ENCODE assay signal across 9 mouse cellular contexts in genomic region chr17:25508860-25509577, GRCm38 (mm10). TPM values are rescaled to one million over a fixed set of nuclear protein-coding genes. Genes with fewer than 3 reads are reported as not detected.
A peak's percentile ranks its signal among the peaks of the same experiment; 100 is the strongest.
DNase-seq lines count a peak whose midpoint lies in the region; ATAC-seq lines count a peak whose summit lies in the region.
"Had no signal": no experiment of that assay in that cellular context is flagged by ENCODE, and none has a peak within 500 bp of the region (broad histone marks: within the 10 kb centered on the region; RNA-seq: fewer than 3 reads in every experiment).

No protein-coding gene starts in this region.

- H3K36me3 ChIP-seq in embryonic facial prominence, embryonic 14.5 days (ENCODE audit: control insufficient read depth, insufficient read depth, low read length) = no peaks in the 10 kb centered on the region
- H3K36me3 ChIP-seq: lung, embryonic 15.5 days had no signal

- ATAC-seq in embryonic facial prominence, embryonic 14.5 days (ENCODE audit: low read depth) = no peak

- DNase-seq in heart, postnatal 14 days = peak; percentile 32 to 51
- no peak for DNase-seq in heart, postnatal 25 days (ENCODE audit: low spot score)
- DNase-seq in A20 (ENCODE audit: low read depth, low spot score) = peak; percentile 70
- DNase-seq in adrenal gland, postnatal 25 days = peak; percentile 46
- peak; percentile 67 for DNase-seq in embryonic facial prominence, embryonic 14.5 days (ENCODE audit: low spot score)
- DNase-seq in layer of hippocampus, adult 8-10 months (ENCODE audit: low spot score in 2 of 2) = peak; percentile 76 to 90
- peak; percentile 59 for DNase-seq in mesoderm, embryonic 11.5 days (ENCODE audit: low read depth, low spot score)
- DNase-seq in thymus, postnatal 4 days = peak; percentile 68

- intact Hi-C loops in heart, postnatal 14 days (cut with DNase I) = loop anchor here (1.0 kb wide), 1 partner anchor 189 kb away; no protein-coding TSS in a partner anchor
- intact Hi-C loops in heart, postnatal 25 days (cut with DNase I) = loop anchor here (2.0 kb wide), 1 partner anchor 190 kb away; no protein-coding TSS in a partner anchor

- no peak overlapping the region for H3K4me2 ChIP-seq in embryonic facial prominence, embryonic 14.5 days (ENCODE audit: low read depth, low read length)
- H3K4me2 ChIP-seq: lung, embryonic 15.5 days had no signal

- no peaks in the 10 kb centered on the region for H3K27me3 ChIP-seq in embryonic facial prominence, embryonic 14.5 days (replicated peaks; ENCODE audit: control insufficient read depth, insufficient read depth, low read length)
- H3K27me3 ChIP-seq: lung, embryonic 15.5 days had no signal

- no peaks in the 10 kb centered on the region for H3K9me3 ChIP-seq in embryonic facial prominence, embryonic 14.5 days (ENCODE audit: control insufficient read depth, low read length)
- H3K9me3 ChIP-seq: lung, embryonic 15.5 days had no signal

- 49% methylated on average over 7 of the region's 7 CpGs for WGBS in embryonic facial prominence, embryonic 14.5 days

- H3K9ac ChIP-seq in embryonic facial prominence, embryonic 14.5 days (ENCODE audit: low read depth, low read length) = no peak overlapping the region
- H3K9ac ChIP-seq: lung, embryonic 15.5 days had no signal

- no peak overlapping the region for H3K27ac ChIP-seq in embryonic facial prominence, embryonic 14.5 days (replicated peaks; ENCODE audit: low read depth, low read length)
- H3K27ac ChIP-seq: lung, embryonic 15.5 days had no signal

- no peaks in the 10 kb centered on the region for H3K4me1 ChIP-seq in embryonic facial prominence, embryonic 14.5 days (ENCODE audit: control insufficient read depth, insufficient read depth, low read length)
- H3K4me1 ChIP-seq: lung, embryonic 15.5 days had no signal

- no peak overlapping the region for H3K4me3 ChIP-seq in embryonic facial prominence, embryonic 14.5 days (ENCODE audit: low read depth, low read length)
- H3K4me3 ChIP-seq: lung, embryonic 15.5 days had no signal

RNA-seq across cellular contexts. Expression of gene Sstr5, which starts 11.9 kb away (rescaled TPM):
- not detected for total RNA-seq in heart, postnatal 14 days (2021)
- not detected for total RNA-seq in heart, postnatal 25 days (2021)
- 0.21 TPM in 1 of 2 replicates, not detected in the other for total RNA-seq in adrenal gland, postnatal 25 days (2021)
- polyA plus RNA-seq in embryonic facial prominence, embryonic 14.5 days (2014; fragmentation: Nextera tagmentation; extraction: Ambion mirVana) = not detected in 2 replicates
- total RNA-seq in layer of hippocampus, adult 8-10 months (2022) = under 1 TPM in 3 of 4 experiments, not detected in 1; 0.10 to 0.20 (median 0.18) TPM

RNA-seq across cellular contexts. Expression of gene Tekt4, which starts 54.6 kb away (rescaled TPM):
- under 1 TPM in 1 of 2 experiments, not detected in 1; 0.50 TPM for total RNA-seq in heart, postnatal 14 days (2021)
- total RNA-seq in heart, postnatal 25 days (2021) = not detected
- not detected in 2 replicates for total RNA-seq in adrenal gland, postnatal 25 days (2021)
- 0.22 and 3.0 TPM in 2 replicates for polyA plus RNA-seq in embryonic facial prominence, embryonic 14.5 days (2014; fragmentation: Nextera tagmentation; extraction: Ambion mirVana)
- 1 to 10 TPM in 3 of 4 experiments, under 1 TPM in 1; 0.96 to 1.8 (median 1.2) TPM for total RNA-seq in layer of hippocampus, adult 8-10 months (2022)
